Mouse (Mus musculus) T-helper 2 cell (primary cell): ENCODE measurements around the gene Gm13306.
"Not testable (repeated sequence)": the region's sequence is repeated elsewhere in the genome, so short reads cannot be mapped to it uniquely, and the experiment has no call there.

Experiments
- in situ Hi-C: fragments of 300-600 bp; cut with MboI, MseI; formaldehyde crosslinking; loops from one replicate; pipeline ENCODE4 v1.15.1; 2025; ENCODE audit warnings: high pct_unique_total_duplicates

The Gm13306 gene

DNA sequence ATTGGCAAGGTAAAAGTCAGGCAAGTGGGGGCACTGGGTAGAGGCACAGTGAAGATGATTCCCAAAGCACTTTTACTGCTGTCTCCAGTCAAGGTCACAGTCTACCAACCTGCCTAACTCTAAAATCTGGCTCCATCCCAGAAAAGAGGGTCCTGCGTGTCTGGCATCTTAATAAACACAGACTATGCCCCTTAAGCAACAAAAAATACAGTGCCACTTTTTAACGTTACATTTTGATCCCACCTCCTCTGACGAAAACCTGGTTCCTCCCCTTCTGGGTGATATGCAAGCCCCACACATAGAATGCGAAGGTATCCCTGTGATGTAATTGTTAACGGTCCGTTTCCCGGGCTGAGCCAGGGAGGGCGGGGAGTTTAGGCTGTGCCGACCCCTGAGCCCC is at the start of gene Gm13306:
Gm13306 (plus strand) TSS at position 301 of the 400 bp plus-strand sequence.
- in situ Hi-C loops = not testable (repeated sequence)

DNA sequence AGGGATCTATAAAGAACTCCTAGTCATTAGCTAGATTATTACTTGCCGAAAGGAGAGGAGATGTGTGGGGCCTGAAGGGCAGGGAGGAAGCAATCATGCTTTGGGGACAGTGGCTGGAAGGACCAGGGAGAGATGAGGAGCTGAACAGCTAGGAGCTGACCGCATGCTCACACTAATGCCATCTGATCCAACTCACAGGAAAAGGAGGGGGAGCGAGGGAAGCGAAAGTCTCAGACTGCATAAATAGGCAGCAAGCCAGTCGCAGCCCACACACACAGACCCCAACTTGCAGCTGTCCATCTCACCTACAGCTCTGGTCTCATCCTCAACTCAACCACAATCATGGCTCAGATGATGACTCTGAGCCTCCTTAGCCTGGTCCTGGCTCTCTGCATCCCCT is 38.7 kb upstream of the Gm13306 start, which contains the start of gene Gm13304:
Gm13304 (plus strand) TSS at position 301 of the 400 bp plus-strand sequence.
- in situ Hi-C loops = not testable (repeated sequence)

DNA sequence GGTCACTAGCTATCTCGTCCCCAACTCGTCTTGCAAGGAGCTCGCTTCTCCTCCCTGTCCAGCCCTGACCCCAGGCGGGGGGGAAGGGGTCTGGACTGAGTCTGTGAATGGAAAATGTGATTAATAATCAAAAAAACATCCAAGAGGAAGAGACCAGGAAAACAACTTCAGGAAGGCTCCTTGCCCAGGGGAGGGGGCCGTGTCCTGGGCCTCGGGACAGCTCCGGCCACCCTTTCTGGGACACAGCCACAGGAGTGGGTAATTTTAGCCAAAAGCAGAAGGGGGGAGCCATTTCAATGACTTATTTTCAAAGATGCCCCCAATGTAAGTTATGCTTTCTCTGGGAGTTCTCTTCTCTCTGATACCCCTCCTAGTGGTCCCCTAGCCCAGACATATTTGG is 15.3 kb downstream of the Gm13306 start, which contains the start of gene Gm13305:
Gm13305 (minus strand) TSS at position 101 of the 400 bp plus-strand sequence.
- in situ Hi-C loops = loop anchor here (10.0 kb wide), 1 partner anchor 404 kb away; no protein-coding TSS in a partner anchor

- in situ Hi-C loops = not testable (repeated sequence)
Observed at GRCm38 (mm10) chr4:42178243-42178642, 25.0 kb downstream of the Gm13306 start.

- in situ Hi-C loops = not testable (repeated sequence)
Observed at GRCm38 (mm10) chr4:42183234-42184197, 30.3 kb downstream of the Gm13306 start.

DNA sequence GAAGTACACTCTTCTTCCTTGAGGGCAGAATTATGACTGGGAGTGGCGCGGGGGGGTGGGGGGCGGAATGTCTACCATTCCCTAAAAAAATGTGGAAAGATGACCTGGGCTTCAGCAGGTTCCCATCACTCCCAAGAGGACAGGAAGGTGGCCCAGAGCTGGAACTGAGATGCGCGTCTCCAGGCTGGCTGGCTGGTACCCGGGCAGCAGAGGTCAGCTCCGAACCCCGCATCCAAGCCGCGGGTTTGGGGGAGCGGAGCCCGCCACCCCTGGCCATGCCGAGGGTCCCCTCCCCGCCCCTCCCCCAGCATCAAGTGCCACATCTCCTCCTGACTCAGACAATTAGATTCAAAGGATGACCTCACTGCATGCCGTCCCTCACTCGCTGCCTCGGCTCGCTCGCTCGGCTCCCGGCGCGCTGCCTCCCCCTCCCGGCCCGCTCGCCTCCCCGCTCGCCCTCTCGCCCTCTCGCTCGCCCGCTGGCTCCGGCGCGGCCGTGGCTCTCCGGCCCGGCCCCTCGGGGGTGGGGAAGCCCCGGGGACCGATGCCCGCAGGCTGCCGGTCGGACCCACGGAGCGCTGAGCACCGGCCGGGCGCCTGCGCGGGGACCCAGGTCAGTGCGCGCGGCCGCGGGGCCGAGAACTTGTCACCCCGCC is 31.2 kb downstream of the Gm13306 start:
- in situ Hi-C loops = not testable (repeated sequence)

- in situ Hi-C loops = not testable (repeated sequence)
Observed at GRCm38 (mm10) chr4:42184980-42185372, 31.7 kb downstream of the Gm13306 start.
